Comparison of ENCODE assay signal across 10 mouse cellular contexts in the genomic region with DNA sequence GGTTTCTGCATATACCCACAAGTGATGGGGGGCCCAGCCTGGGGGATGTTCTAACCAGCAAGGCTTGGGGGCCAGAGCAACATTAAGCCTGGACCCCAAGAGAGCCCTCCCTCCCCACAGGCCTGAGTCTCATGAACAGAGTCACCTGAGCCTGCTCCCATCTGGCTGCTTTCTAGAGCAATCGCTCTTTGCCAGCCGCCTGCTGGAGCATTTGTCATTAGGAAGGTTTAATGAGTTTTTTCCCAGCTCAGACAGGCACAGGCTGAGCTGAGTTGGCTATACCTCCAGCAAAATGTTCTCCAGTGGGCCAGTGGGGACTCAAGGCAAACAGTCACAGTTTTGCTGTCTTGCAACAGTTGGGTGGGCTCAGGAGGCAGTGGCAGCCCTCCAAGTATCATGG. TPM values are rescaled to one million over a fixed set of nuclear protein-coding genes. Genes with fewer than 3 reads are reported as not detected.
DNase-seq lines count a peak whose midpoint lies in the region; ATAC-seq lines count a peak whose summit lies in the region.
"Had no signal": no experiment of that assay in that cellular context is flagged by ENCODE, and none has a peak within 500 bp of the region (broad histone marks: within the 10 kb centered on the region; RNA-seq: fewer than 3 reads in every experiment).

No protein-coding gene starts in this region.

- no peaks in the 10 kb centered on the region for H3K9me3 ChIP-seq in hindbrain, embryonic 12.5 days (replicated peaks)
- H3K9me3 ChIP-seq: embryonic facial prominence, embryonic 12.5 days had no signal

- H3K9ac ChIP-seq in hindbrain, embryonic 12.5 days = no peak overlapping the region
- H3K9ac ChIP-seq: embryonic facial prominence, embryonic 12.5 days; lung, embryonic 14.5 days had no signal

- no peak overlapping the region for H3K4me3 ChIP-seq in hindbrain, embryonic 12.5 days
- H3K4me3 ChIP-seq: embryonic facial prominence, embryonic 12.5 days had no signal

- peak; percentile 60 for DNase-seq in right cerebral cortex, adult 18-20 months
- DNase-seq in right cerebral cortex, postnatal 4 days = no peak
- peak; percentile 58 to 59 for DNase-seq in layer of hippocampus, postnatal 36 days
- peak; percentile 65 for DNase-seq in right cerebral cortex, postnatal 25 days
- no peak for DNase-seq in thymus, postnatal 36 days
- no peak for DNase-seq in gastrocnemius, adult 18-20 months (ENCODE audit: low spot score)
- DNase-seq: lung, embryonic 14.5 days; thymus, postnatal 25 days had no signal

- peaks cover 50% of the 10 kb centered on the region for H3K36me3 ChIP-seq in hindbrain, embryonic 12.5 days

- WGBS in hindbrain, embryonic 12.5 days = 60% methylated on average over 2 of the region's 2 CpGs

- H3K4me1 ChIP-seq in hindbrain, embryonic 12.5 days = peaks cover 50% of the 10 kb centered on the region
- H3K4me1 ChIP-seq: embryonic facial prominence, embryonic 12.5 days had no signal

- peak overlapping the region; percentile 68 for H3K27ac ChIP-seq in hindbrain, embryonic 12.5 days
- H3K27ac ChIP-seq: embryonic facial prominence, embryonic 12.5 days had no signal

- peak; percentile 35 for ATAC-seq in hindbrain, embryonic 12.5 days (ENCODE audit: low FRiP score)

- H3K4me2 ChIP-seq in hindbrain, embryonic 12.5 days (replicated peaks) = no peak overlapping the region
- H3K4me2 ChIP-seq: embryonic facial prominence, embryonic 12.5 days; lung, embryonic 14.5 days had no signal

- no peaks in the 10 kb centered on the region for H3K27me3 ChIP-seq in hindbrain, embryonic 12.5 days
- H3K27me3 ChIP-seq: embryonic facial prominence, embryonic 12.5 days had no signal

RNA-seq across cellular contexts. Expression of a gene that starts 12.5 kb away (rescaled TPM):
- 47.2 and 49.4 TPM in 2 replicates for polyA plus RNA-seq in hindbrain, embryonic 12.5 days (2016; fragmentation: Nextera tagmentation; extraction: Ambion mirVana)
- 10 to 100 TPM; 35.1 to 35.4 TPM for total RNA-seq in layer of hippocampus, postnatal 36 days (2021)
- total RNA-seq in gastrocnemius, adult 18-20 months (2021) = 10 to 100 TPM; 12.4 to 14.8 TPM

RNA-seq across cellular contexts. Expression of a gene that starts 19.8 kb away (rescaled TPM):
- polyA plus RNA-seq in hindbrain, embryonic 12.5 days (2016; fragmentation: Nextera tagmentation; extraction: Ambion mirVana) = 18.3 and 19.8 TPM in 2 replicates
- total RNA-seq in layer of hippocampus, postnatal 36 days (2021) = 10 to 100 TPM; 19.6 to 22.6 TPM
- 1 to 10 TPM; 3.7 to 4.6 TPM for total RNA-seq in gastrocnemius, adult 18-20 months (2021)

RNA-seq across cellular contexts. Expression of a gene that starts 21.7 kb away (rescaled TPM):
- polyA plus RNA-seq in hindbrain, embryonic 12.5 days (2016; fragmentation: Nextera tagmentation; extraction: Ambion mirVana) = 445 and 471 TPM in 2 replicates
- 100 to 1,000 TPM; 295 to 327 TPM for total RNA-seq in layer of hippocampus, postnatal 36 days (2021)
- total RNA-seq in gastrocnemius, adult 18-20 months (2021) = 100 to 1,000 TPM; 210 to 236 TPM

Comparison
In these comparisons a context has a peak if more than half of its experiments do, and no peak if none do; other contexts are left out.
1. DNase-seq: peak in right cerebral cortex, adult 18-20 months (single experiment), layer of hippocampus, postnatal 36 days (2 of 2) and right cerebral cortex, postnatal 25 days (single experiment); none in right cerebral cortex, postnatal 4 days (single experiment), thymus, postnatal 36 days (0 of 2) and gastrocnemius, adult 18-20 months (single experiment).